Mouse (Mus musculus) embryonic facial prominence, embryonic 10.5 days (tissue): ENCODE results near the gene Snap29. TPM values are rescaled to one million over a fixed set of nuclear protein-coding genes. Genes with fewer than 3 reads are reported as not detected.

Experiments
- DNase-seq: peaks from one replicate; pipeline ENCODE4 v3.0.0-alpha.2; 2017; ENCODE audit warnings: low spot score
- H3K27ac ChIP-seq: fragments of 300-500 bp; sonication (generic); replicated peaks from 2 replicates; pipeline ENCODE4 v1.5.1; 2016; ENCODE audit warnings: mild to moderate bottlenecking
- H3K27me3 ChIP-seq: fragments of 300-500 bp; sonication (generic); replicated peaks from 2 replicates; pipeline ENCODE4 v1.6.1; 2016; ENCODE audit warnings: low read depth, mild to moderate bottlenecking; ENCODE audit not compliant: poor library complexity, severe bottlenecking
- H3K36me3 ChIP-seq: fragments of 300-500 bp; sonication (generic); replicated peaks from 2 replicates; pipeline ENCODE4 v1.6.1; 2016; ENCODE audit warnings: mild to moderate bottlenecking, moderate library complexity
- H3K4me1 ChIP-seq: fragments of 300-500 bp; sonication (generic); 2 replicates; pipeline ENCODE4 v1.6.1; 2016
- H3K4me3 ChIP-seq: fragments of 300-500 bp; sonication (generic); 2 replicates; pipeline ENCODE4 v1.5.1; 2016; ENCODE audit warnings: mild to moderate bottlenecking, moderate library complexity
- H3K9me3 ChIP-seq: fragments of 300-500 bp; sonication (generic); 2 replicates; pipeline ENCODE4 v1.6.1; 2016; ENCODE audit warnings: mild to moderate bottlenecking
- WGBS: fragments of 180-500 bp; shearing (Covaris S2); methylation state at CpG from one replicate; pipeline ENCODE4 v1.1.7; 2016; 5-methylcytosine and 5-hydroxymethylcytosine counted together
- polyA plus RNA-seq: library from polyadenylated mRNA; unstranded; fragments of >200 nt; fragmentation: Nextera tagmentation; extraction: Ambion mirVana; gene quantifications from 2 replicates; pipeline ENCODE4 v1.2.1, GENCODE M21; 2016

Snap29 gene
- polyA plus RNA-seq = 9.8 and 11.2 TPM in 2 replicates

DNA sequence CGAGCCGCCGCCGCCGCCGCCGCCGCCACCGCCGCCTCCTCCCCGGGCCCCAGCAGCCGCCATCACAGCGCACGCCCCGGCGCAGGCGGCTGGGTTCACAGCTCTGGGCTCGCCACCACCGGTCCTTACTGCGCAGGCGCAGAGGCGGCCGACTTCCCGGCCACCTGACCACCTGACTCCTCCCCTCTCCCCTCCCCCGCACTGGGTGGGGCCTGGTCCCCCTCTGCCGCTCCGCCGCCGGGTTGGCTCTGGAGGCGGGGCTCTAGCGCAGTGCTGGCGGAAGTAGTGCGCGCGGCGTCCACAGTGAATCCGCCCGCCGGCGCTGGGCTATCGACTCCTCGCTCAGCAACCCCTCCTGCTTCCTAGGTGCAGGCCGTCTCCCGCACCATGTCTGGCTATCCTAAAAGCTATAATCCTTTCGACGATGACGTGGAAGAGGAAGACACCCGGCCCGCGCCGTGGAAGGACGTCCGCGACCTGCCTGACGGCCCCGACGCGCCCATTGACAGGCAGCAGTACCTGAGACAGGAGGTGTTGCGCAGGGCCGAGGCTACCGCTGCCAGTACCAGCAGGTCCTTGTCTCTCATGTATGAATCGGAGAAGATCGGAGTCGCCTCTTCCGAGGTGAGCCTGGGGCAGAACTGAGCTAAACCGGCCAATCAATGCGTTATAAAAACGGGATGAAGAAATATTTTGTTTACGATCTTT, at the start of gene Snap29, which contains the start of gene Pi4ka:
Snap29 (plus strand) TSS at position 251 of the 708 bp plus-strand sequence.
Pi4ka (minus strand) TSS at position 579 of the 708 bp plus-strand sequence.
- peak within 1 kb of the TSS; percentile 74 for H3K4me3 ChIP-seq
- under 1% methylated on average over 69 of the region's 69 CpGs for WGBS
- H3K9me3 ChIP-seq = no peaks in the 10 kb centered on the region
- peak within 1 kb of the TSS; percentile 85 for H3K27ac ChIP-seq
- H3K27me3 ChIP-seq = no peaks in the 10 kb centered on the region
- peak; percentile 100 for DNase-seq
- peaks cover 25% of the 10 kb centered on the region for H3K4me1 ChIP-seq
- H3K36me3 ChIP-seq = peaks cover 10% of the 10 kb centered on the region; the same call in 1 of the 2 replicates

DNA sequence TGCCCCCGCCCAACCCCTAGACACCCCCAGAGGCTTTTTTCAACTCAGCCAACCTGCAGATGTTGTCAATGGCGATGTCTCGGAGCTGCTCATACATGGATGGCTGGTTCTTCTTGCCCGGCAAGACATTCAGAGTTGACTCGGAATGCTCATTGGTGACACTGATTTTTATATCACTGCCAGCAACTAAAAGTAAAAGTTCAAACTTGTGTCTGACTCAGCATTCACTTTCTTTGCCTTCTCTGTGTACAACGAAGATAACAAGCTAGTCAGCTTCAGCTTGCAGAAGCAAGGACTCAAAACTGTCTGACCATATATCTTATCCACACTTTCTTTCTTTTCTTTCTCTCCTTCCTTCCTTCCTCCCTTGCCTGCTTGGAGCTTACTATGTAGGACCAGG, 49.8 kb upstream of the Snap29 start:
- no peaks in the 10 kb centered on the region for H3K4me1 ChIP-seq
- no peak overlapping the region for H3K4me3 ChIP-seq
- no peaks in the 10 kb centered on the region for H3K27me3 ChIP-seq
- peaks cover 58% of the 10 kb centered on the region for H3K36me3 ChIP-seq
- H3K9me3 ChIP-seq = no peaks in the 10 kb centered on the region
- 92% methylated on average over 6 of the region's 6 CpGs for WGBS
- H3K27ac ChIP-seq = no peak overlapping the region
- DNase-seq = no peak

DNA sequence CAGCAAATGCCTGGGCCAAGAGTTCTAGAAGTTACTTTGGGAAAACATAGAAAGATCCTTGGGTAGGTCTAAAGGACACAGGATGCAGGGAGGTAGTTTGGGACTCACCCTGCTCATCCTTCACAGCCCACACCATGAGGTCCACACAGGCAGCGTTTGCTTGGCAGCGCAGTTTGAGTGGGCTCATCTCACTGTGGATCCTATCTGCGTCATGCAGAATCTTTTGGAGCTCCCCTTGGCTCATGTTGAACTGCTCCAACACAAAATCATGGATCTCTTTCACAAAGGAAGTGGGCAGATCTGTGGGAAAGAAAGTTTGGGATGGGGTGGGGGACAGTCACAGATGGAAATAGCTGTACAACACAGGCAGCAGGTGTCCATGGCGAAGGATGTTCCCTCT, 47.0 kb upstream of the Snap29 start:
- no peak for DNase-seq
- Histone ChIP-seq H3K4me3 (no peak overlapping the region), H3K36me3 (peaks cover 51% of the 10 kb centered on the region), H3K27ac (no peak overlapping the region), H3K9me3 (no peaks in the 10 kb centered on the region), H3K4me1 (no peaks in the 10 kb centered on the region), H3K27me3 (no peaks in the 10 kb centered on the region)
- 94% methylated on average over 4 of the region's 4 CpGs for WGBS

DNA sequence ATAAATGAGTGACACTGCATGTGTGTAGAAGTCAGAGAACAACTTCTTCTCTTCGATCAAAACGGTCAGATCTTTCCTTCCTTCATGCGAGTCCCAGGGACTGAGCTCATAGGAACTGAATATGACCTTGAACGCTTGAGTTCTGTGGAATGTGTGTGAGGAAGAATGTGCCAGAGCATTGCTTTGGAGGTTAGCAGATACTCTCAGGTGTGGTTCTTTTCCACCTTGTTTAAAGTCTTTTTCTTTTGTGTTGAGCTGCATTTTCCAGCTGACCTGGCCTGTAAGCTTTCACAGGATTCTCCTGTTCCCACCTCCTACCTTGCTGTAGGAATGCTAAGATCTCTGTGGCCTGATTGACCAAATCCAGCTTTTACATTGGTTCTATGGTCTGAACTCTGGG, 23.5 kb upstream of the Snap29 start:
- Histone ChIP-seq H3K9me3 (no peaks in the 10 kb centered on the region), H3K4me3 (no peak overlapping the region), H3K36me3 (peaks cover 16% of the 10 kb centered on the region), H3K4me1 (no peaks in the 10 kb centered on the region), H3K27ac (no peak overlapping the region), H3K27me3 (no peaks in the 10 kb centered on the region)
- WGBS = 94% methylated on average over 4 of the region's 4 CpGs
- DNase-seq = no peak

DNA sequence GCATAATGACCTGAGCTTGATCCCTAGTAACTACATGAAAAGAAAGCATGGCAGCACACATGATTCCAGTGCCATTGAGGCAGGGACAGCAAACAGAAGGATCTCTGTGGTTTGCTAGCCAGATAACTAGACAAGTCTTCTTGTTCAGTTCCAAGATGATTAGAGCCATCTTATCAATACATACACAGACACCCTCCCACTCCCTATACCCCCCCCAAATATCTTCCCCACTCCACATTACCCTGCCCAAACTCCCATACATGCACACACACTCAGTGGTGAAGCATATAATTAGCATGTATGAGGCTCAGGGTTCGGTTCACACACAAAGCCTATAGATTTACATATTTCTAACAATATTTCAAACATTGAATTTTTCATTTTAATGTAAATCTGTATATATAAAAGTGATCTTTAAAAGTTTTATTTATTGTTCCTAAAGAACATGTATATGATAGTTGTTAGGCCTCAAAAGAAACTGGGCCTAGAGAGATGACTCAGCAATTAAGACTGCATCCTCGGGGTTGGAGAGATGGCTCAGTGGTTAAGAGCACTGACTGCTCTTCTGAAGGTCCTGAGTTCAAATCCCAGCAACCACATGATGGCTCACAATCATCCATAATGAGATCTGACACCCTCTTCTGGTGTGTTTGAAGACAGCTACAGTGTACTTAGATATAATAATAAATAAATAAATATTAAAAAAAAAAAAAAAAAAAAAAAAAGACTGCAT, 22.0 kb upstream of the Snap29 start:
- Histone ChIP-seq H3K4me3 (no peak overlapping the region), H3K27me3 (no peaks in the 10 kb centered on the region), H3K27ac (no peak overlapping the region), H3K9me3 (no peaks in the 10 kb centered on the region), H3K36me3 (peaks cover 12% of the 10 kb centered on the region), H3K4me1 (no peaks in the 10 kb centered on the region)
- DNase-seq = no peak
- WGBS = 84% methylated on average over 2 of the region's 2 CpGs

DNA sequence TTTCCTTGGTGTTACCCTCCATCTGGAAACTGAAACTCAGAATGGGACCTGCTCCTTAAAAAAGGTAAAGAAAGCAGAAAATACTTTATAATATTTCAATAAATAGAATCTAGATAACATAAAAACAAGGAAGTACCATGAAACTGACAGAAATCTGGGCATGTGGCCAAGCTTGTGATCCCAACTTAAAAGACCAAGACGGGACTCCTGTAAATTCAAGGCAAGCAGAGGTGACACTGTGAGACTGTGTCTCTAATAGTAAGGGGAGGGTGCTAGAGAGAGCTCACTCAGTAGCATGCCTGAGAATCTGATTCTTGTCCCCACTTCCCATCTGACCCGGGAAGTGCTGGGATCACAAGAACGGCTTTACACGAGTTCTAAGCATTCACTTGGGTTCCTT, 13.0 kb upstream of the Snap29 start:
- DNase-seq = no peak
- 88% methylated on average over 4 of the region's 4 CpGs for WGBS
- no peak overlapping the region for H3K27ac ChIP-seq
- no peaks in the 10 kb centered on the region for H3K27me3 ChIP-seq
- no peaks in the 10 kb centered on the region for H3K9me3 ChIP-seq
- H3K4me3 ChIP-seq = no peak overlapping the region
- H3K36me3 ChIP-seq = peaks cover 10% of the 10 kb centered on the region; the same call in 1 of the 2 replicates
- peaks cover 3% of the 10 kb centered on the region; the same call in 1 of the 2 replicates for H3K4me1 ChIP-seq

DNA sequence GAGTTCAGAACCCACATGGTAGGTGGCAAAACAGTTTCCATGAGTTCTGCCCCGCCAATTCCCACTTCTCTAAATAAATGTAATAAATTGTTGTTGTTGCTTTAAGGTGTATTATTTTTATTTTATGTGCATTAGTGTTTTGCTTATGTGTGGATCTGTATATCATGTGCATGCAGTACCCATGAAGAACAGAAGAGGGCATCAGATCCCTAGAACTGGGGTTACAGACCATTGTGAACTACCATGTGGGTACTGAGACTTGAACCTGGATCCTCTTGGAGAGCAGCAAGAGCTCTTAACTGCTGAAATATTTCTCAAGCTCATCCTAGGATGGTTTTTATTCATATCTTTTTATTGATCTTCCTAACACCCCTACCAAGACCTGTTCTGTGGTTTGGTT, 2.9 kb upstream of the Snap29 start:
- H3K4me3 ChIP-seq = no peak overlapping the region
- 69% methylated on average over 1 of the region's 1 CpGs for WGBS
- H3K9me3 ChIP-seq = no peaks in the 10 kb centered on the region
- no peaks in the 10 kb centered on the region for H3K27me3 ChIP-seq
- H3K36me3 ChIP-seq = peaks cover 10% of the 10 kb centered on the region; the same call in 1 of the 2 replicates
- peak; percentile 17 for DNase-seq
- no peak overlapping the region for H3K27ac ChIP-seq
- peaks cover 19% of the 10 kb centered on the region for H3K4me1 ChIP-seq

DNA sequence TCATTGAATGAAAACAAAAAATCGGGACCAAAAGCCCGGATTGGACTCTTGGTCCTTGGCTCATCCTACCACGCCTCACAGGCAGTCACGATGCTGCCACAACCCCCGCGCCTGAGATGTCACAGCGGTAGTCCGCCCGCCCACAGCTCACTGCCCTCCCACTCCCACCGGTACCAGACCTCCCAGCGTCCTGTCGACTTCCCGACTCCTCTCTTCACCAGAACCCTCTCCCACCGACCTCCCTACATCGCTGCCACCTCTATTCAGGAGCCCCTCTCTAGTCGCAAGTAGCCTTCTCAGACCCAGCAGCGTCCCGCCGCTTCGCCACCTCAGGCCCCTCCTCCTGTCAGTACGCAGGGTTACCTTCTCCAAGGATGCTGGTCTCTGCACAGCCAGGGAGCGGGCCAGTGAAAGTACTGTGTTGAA, 502 bp upstream of the Snap29 start:
- Histone ChIP-seq H3K36me3 (peaks cover 10% of the 10 kb centered on the region; the same call in 1 of the 2 replicates), H3K9me3 (no peaks in the 10 kb centered on the region), H3K4me1 (peaks cover 23% of the 10 kb centered on the region), H3K27me3 (no peaks in the 10 kb centered on the region), H3K27ac (peak overlapping the region; percentile 85), H3K4me3 (peak overlapping the region; percentile 74)
- DNase-seq = no peak
- WGBS = under 1% methylated on average over 22 of the region's 22 CpGs

DNA sequence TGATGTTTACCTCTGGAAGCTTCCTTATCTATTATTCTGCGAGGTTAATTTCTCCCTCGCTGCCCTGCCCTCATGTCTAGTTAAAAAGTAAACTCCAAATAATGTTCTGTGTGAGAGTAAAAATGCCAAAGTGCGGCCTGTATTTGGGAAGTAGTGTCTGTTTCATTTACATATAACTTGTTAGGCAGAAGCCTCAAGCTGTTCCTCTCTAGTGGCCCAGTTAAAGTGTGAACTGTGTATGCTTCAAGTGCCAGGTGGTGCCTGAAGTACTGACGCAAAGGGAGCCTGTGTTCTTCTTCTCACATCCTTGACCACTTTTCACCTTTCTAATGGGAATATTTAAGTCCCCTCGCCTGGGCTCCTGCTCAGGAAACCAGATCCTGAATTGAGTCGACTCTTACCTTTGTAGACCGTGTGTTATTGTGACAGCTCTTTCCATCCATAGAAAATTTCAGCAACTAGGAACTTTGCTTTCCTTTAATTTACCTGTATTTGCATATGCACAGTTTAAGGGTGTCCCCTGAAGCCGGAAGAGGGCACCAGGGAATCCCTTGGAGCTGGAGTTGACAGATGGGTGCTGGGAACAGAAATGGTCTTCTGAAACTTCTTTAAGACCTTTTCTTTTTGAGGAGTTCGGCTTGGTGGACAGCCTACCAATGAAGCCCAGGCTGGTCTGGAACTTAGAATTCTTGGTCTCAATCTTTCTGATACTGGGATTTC, 886 bp downstream of the Snap29 start:
- H3K36me3 ChIP-seq = peaks cover 10% of the 10 kb centered on the region; the same call in 1 of the 2 replicates
- H3K9me3 ChIP-seq = no peaks in the 10 kb centered on the region
- no peak overlapping the region; the same call in 1 of the 2 replicates for H3K27ac ChIP-seq
- peak overlapping the region; percentile 74 for H3K4me3 ChIP-seq
- WGBS = 42% methylated on average over 9 of the region's 9 CpGs
- no peaks in the 10 kb centered on the region for H3K27me3 ChIP-seq
- no peak for DNase-seq
- H3K4me1 ChIP-seq = peaks cover 25% of the 10 kb centered on the region

DNA sequence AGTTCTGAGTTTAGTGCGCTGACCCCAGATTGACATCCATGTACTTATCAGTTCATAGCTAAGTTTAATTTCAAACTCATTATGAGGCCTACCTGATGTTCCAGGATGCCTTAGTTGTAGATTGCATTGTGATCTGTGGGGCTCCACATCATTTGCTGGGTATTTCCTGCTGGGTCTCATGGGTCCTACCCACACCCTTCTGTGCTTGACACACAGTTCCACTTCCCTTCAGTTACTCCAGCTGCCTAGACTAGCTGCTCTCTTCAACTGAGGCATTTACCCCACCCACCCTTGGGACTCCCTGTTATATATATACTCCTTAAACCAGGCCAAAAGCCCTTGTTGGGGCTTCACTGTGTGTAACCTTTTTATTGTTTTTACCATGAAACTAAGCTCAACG, 3.3 kb downstream of the Snap29 start:
- Histone ChIP-seq H3K27ac (no peak overlapping the region), H3K4me1 (peaks cover 25% of the 10 kb centered on the region), H3K36me3 (no peaks in the 10 kb centered on the region; the same call in 1 of the 2 replicates), H3K4me3 (no peak overlapping the region), H3K27me3 (no peaks in the 10 kb centered on the region), H3K9me3 (no peaks in the 10 kb centered on the region)
- WGBS = 92% methylated on average over 2 of the region's 2 CpGs
- DNase-seq = no peak

DNA sequence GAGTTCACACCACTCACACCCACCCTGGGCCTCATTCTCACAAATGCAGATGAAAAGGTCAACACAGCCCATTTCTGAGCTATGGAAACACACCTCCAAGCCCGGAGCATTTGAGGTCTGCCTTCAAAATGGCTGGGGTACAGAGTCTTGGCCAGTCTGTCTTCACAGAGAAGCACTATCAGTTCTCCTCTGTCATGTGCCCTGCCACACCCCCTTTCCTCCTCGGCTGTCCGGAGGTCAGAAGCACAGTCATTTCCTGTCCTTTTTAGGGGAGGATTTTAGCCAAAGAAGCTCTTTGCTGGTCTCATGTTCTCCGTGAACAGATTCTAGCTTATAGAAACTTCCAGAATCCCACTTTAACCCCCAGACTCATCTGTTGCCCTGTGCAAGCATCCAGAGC, 4.4 kb downstream of the Snap29 start:
- no peaks in the 10 kb centered on the region for H3K27me3 ChIP-seq
- H3K4me1 ChIP-seq = peaks cover 13% of the 10 kb centered on the region
- no peak for DNase-seq
- no peaks in the 10 kb centered on the region for H3K9me3 ChIP-seq
- H3K36me3 ChIP-seq = no peaks in the 10 kb centered on the region; the same call in 1 of the 2 replicates
- H3K4me3 ChIP-seq = no peak overlapping the region
- WGBS = 52% methylated on average over 4 of the region's 4 CpGs
- no peak overlapping the region for H3K27ac ChIP-seq

DNA sequence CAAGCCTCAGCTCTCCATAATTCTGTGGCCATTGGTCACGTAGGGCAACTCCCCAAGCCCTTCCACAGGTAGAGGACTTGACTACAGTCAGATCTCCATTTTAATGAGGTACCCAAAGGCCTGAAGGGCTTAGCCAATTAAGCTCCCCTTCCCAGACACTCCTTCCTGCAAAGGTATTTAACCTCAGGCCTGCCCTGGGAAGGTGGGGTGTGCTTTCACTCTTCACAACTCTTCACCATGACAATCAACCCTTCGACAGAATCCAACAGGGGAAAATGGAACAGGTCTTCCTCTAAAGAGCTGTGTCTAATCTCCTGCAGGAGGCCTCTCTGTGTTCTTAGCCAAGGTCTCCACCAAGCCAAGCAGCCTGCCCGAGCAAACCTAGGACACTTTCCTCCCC, 17.2 kb downstream of the Snap29 start:
- 78% methylated on average over 3 of the region's 3 CpGs for WGBS
- Histone ChIP-seq H3K4me1 (no peaks in the 10 kb centered on the region), H3K9me3 (no peaks in the 10 kb centered on the region), H3K27me3 (no peaks in the 10 kb centered on the region), H3K27ac (no peak overlapping the region), H3K36me3 (peaks cover 63% of the 10 kb centered on the region), H3K4me3 (no peak overlapping the region)
- DNase-seq = no peak
